Comparison of ENCODE assay signal across 24 mouse cellular contexts in the genomic region with DNA sequence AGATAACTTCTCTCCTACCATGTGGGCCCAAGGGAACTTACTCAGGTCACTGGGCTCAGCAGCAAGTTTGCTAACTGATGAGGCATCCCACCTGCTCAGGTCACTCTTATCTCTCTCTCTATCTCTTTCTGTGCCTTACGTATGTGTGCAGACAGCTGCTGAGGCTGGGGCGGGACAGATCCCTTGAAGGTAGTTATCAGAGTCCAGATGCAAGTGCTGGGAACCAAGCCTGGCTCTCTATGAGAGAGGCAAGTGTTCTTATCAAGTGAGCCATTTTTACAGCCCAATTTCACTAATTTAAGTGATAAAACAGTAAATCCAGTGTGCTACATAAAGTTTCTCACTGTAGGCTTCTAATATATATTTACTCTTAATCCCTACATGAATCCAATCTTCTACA. TPM values are rescaled to one million over a fixed set of nuclear protein-coding genes. Genes with fewer than 3 reads are reported as not detected.
DNase-seq lines count a peak whose midpoint lies in the region; ATAC-seq and TF ChIP-seq lines count a peak whose summit lies in the region.
"Had no signal": no experiment of that assay in that cellular context is flagged by ENCODE, and none has a peak within 500 bp of the region (broad histone marks: within the 10 kb centered on the region; RNA-seq: fewer than 3 reads in every experiment).

No protein-coding gene starts in this region.

- peak; percentile 28; the same call in 1 of the 2 replicates for ATAC-seq in G1E (ENCODE audit: extremely low read depth, insufficient number of reproducible peaks, low FRiP score, poor library complexity, severe bottlenecking)
- peak; percentile 16; the same call in 1 of the 2 replicates for ATAC-seq in erythroid progenitor cell, adult 5-6 weeks (replicated peaks; ENCODE audit: low FRiP score, poor library complexity, severe bottlenecking)
- peak; percentile 81 for ATAC-seq in liver, embryonic 12.5 days
- ATAC-seq in liver, embryonic 16.5 days (ENCODE audit: low read depth), result peak; percentile 61
- ATAC-seq in granulocyte monocyte progenitor cell, adult 5-6 weeks (replicated peaks; ENCODE audit: poor library complexity, severe bottlenecking), result no peak
- no peak for ATAC-seq in forebrain, embryonic 12.5 days (ENCODE audit: low FRiP score)
- no peak for ATAC-seq in neural tube, embryonic 15.5 days (ENCODE audit: low FRiP score)
- ATAC-seq: forebrain, embryonic 15.5 days; hindbrain, embryonic 16.5 days had no signal

- peaks cover 26% of the 10 kb centered on the region for H3K4me1 ChIP-seq in G1E (ENCODE audit: insufficient read depth, low read depth, low read length)
- peaks cover 48% of the 10 kb centered on the region for H3K4me1 ChIP-seq in liver, embryonic 12.5 days
- peaks cover 13% of the 10 kb centered on the region for H3K4me1 ChIP-seq in liver, embryonic 16.5 days (ENCODE audit: control insufficient read depth, low read depth, low read length)
- H3K4me1 ChIP-seq in forebrain, embryonic 12.5 days, result no peaks in the 10 kb centered on the region
- no peaks in the 10 kb centered on the region for H3K4me1 ChIP-seq in neural tube, embryonic 15.5 days
- H3K4me1 ChIP-seq: embryonic facial prominence, embryonic 13.5 days; forebrain, embryonic 10.5 days; forebrain, embryonic 15.5 days; hindbrain, embryonic 12.5 days had no signal

- no peaks in the 10 kb centered on the region for H3K9me3 ChIP-seq in G1E (replicated peaks)
- no peaks in the 10 kb centered on the region for H3K9me3 ChIP-seq in liver, embryonic 12.5 days (replicated peaks)
- H3K9me3 ChIP-seq in liver, embryonic 16.5 days (replicated peaks; ENCODE audit: control insufficient read depth, low read length), result no peaks in the 10 kb centered on the region
- H3K9me3 ChIP-seq in forebrain, embryonic 12.5 days, result no peaks in the 10 kb centered on the region
- H3K9me3 ChIP-seq in neural tube, embryonic 15.5 days (replicated peaks), result no peaks in the 10 kb centered on the region
- H3K9me3 ChIP-seq: embryonic facial prominence, embryonic 13.5 days; forebrain, embryonic 15.5 days; heart, embryonic 10.5 days; hindbrain, embryonic 12.5 days had no signal

- no peaks in the 10 kb centered on the region for H3K27me3 ChIP-seq in G1E (ENCODE audit: insufficient read depth, low read length)
- H3K27me3 ChIP-seq in liver, embryonic 12.5 days (replicated peaks), result no peaks in the 10 kb centered on the region
- H3K27me3 ChIP-seq in liver, embryonic 16.5 days (ENCODE audit: control insufficient read depth, insufficient read depth, low read depth, low read length), result no peaks in the 10 kb centered on the region
- no peaks in the 10 kb centered on the region for H3K27me3 ChIP-seq in forebrain, embryonic 12.5 days
- no peaks in the 10 kb centered on the region for H3K27me3 ChIP-seq in neural tube, embryonic 15.5 days (replicated peaks)
- H3K27me3 ChIP-seq: CH12.LX; embryonic facial prominence, embryonic 13.5 days; forebrain, embryonic 15.5 days; hindbrain, embryonic 12.5 days had no signal

- WGBS in liver, embryonic 12.5 days (ENCODE audit: insufficient replicate concordance), result 26% methylated on average over 2 of the region's 2 CpGs
- 18% methylated on average over 2 of the region's 2 CpGs for WGBS in liver, embryonic 16.5 days (ENCODE audit: insufficient replicate concordance)
- WGBS in forebrain, embryonic 12.5 days, result 88% methylated on average over 2 of the region's 2 CpGs
- WGBS in neural tube, embryonic 15.5 days, result 90% methylated on average over 2 of the region's 2 CpGs

- no peak overlapping the region for H3K27ac ChIP-seq in liver, embryonic 12.5 days
- no peak overlapping the region for H3K27ac ChIP-seq in liver, embryonic 16.5 days (ENCODE audit: low read length)
- no peak overlapping the region for H3K27ac ChIP-seq in forebrain, embryonic 12.5 days
- no peak overlapping the region for H3K27ac ChIP-seq in neural tube, embryonic 15.5 days (replicated peaks)
- H3K27ac ChIP-seq: embryonic facial prominence, embryonic 13.5 days; forebrain, embryonic 10.5 days; forebrain, embryonic 15.5 days; heart, embryonic 10.5 days; hindbrain, embryonic 12.5 days had no signal

- H3K36me3 ChIP-seq in G1E (replicated peaks), result peaks cover 65% of the 10 kb centered on the region
- peaks cover 56% of the 10 kb centered on the region for H3K36me3 ChIP-seq in liver, embryonic 12.5 days
- H3K36me3 ChIP-seq in liver, embryonic 16.5 days (ENCODE audit: control insufficient read depth, insufficient read depth), result peaks cover 8% of the 10 kb centered on the region
- H3K36me3 ChIP-seq in forebrain, embryonic 12.5 days (replicated peaks), result peaks cover 40% of the 10 kb centered on the region
- H3K36me3 ChIP-seq in neural tube, embryonic 15.5 days, result peaks cover 26% of the 10 kb centered on the region

- no peak overlapping the region for H3K4me2 ChIP-seq in liver, embryonic 12.5 days
- H3K4me2 ChIP-seq in liver, embryonic 16.5 days (ENCODE audit: low read depth, low read length), result no peak overlapping the region
- H3K4me2 ChIP-seq in forebrain, embryonic 12.5 days, result no peak overlapping the region
- no peak overlapping the region for H3K4me2 ChIP-seq in neural tube, embryonic 15.5 days
- H3K4me2 ChIP-seq: embryonic facial prominence, embryonic 13.5 days; forebrain, embryonic 15.5 days; hindbrain, embryonic 12.5 days had no signal

- no peak for TF ChIP-seq CTCF in G1E (IDR thresholded peaks at IDR 0.05; ENCODE audit: low read depth, low read length)

- H3K9ac ChIP-seq in liver, embryonic 12.5 days, result no peak overlapping the region
- H3K9ac ChIP-seq in liver, embryonic 16.5 days (ENCODE audit: low read depth, low read length), result no peak overlapping the region
- no peak overlapping the region for H3K9ac ChIP-seq in forebrain, embryonic 12.5 days
- H3K9ac ChIP-seq in neural tube, embryonic 15.5 days (replicated peaks), result no peak overlapping the region
- H3K9ac ChIP-seq: embryonic facial prominence, embryonic 13.5 days; forebrain, embryonic 15.5 days; hindbrain, embryonic 12.5 days had no signal

- H3K4me3 ChIP-seq in G1E (ENCODE audit: low read depth, low read length), result no peak overlapping the region
- no peak overlapping the region for H3K4me3 ChIP-seq in liver, embryonic 12.5 days
- H3K4me3 ChIP-seq in liver, embryonic 16.5 days (ENCODE audit: low read depth, low read length), result no peak overlapping the region
- no peak overlapping the region for H3K4me3 ChIP-seq in forebrain, embryonic 12.5 days (replicated peaks)
- H3K4me3 ChIP-seq in neural tube, embryonic 15.5 days (replicated peaks), result no peak overlapping the region
- H3K4me3 ChIP-seq: embryonic facial prominence, embryonic 13.5 days; forebrain, embryonic 10.5 days; forebrain, embryonic 15.5 days; heart, embryonic 10.5 days; hindbrain, embryonic 12.5 days had no signal

- no peak for DNase-seq in G1E (ENCODE audit: low spot score)
- DNase-seq in B cell, adult 2 months, result no peak
- DNase-seq: adrenal gland, adult 8-10 months; adrenal gland, postnatal 36 days; cerebellum, adult 11 months; cerebellum, adult 8-10 months; cerebellum, postnatal 14 days; gastrocnemius, postnatal 36 days; heart, adult 18-20 months; heart, postnatal 10 days; heart, postnatal 4 days had no signal

RNA-seq across cellular contexts. Expression of a gene that starts 13.6 kb away (rescaled TPM):
- total RNA-seq in G1E (2014; fragmentation: Nextera tagmentation) (158 and 163 TPM in 2 replicates), G1E (2017) (53.6 and 61.8 TPM in 2 replicates)
- 5.3 and 5.4 TPM in 2 replicates for polyA plus RNA-seq in G1E (2012)
- 76.0 and 78.4 TPM in 2 replicates for total RNA-seq in erythroid progenitor cell, adult 5-6 weeks (2015; ENCODE audit: low replicate concordance)
- total RNA-seq in erythroid progenitor cell, adult 5-6 weeks (2017; ENCODE audit: low replicate concordance), result 78.0 and 116 TPM in 2 replicates
- polyA plus RNA-seq in liver, embryonic 12.5 days (2016; fragmentation: Nextera tagmentation; extraction: Ambion mirVana), result 32.2 and 33.1 TPM in 2 replicates
- polyA plus RNA-seq in liver, embryonic 16.5 days (2015; fragmentation: Nextera tagmentation; extraction: Ambion mirVana), result 17.5 and 18.1 TPM in 2 replicates
- 41.5 and 47.6 TPM in 2 replicates for total RNA-seq in granulocyte monocyte progenitor cell, adult 5-6 weeks (2014; fragmentation: Nextera tagmentation)
- 44.2 and 60.1 TPM in 2 replicates for total RNA-seq in granulocyte monocyte progenitor cell, adult 5-6 weeks (2017)
- 52.6 and 53.7 TPM in 2 replicates for polyA plus RNA-seq in forebrain, embryonic 12.5 days (2016; fragmentation: Nextera tagmentation; extraction: Ambion mirVana)
- polyA plus RNA-seq in neural tube, embryonic 15.5 days (2015; fragmentation: Nextera tagmentation; extraction: Ambion mirVana), result 34.8 and 39.1 TPM in 2 replicates

RNA-seq across cellular contexts. Expression of a gene that starts 13.6 kb away (rescaled TPM):
- total RNA-seq in G1E (2014; fragmentation: Nextera tagmentation) (not detected in 2 replicates), G1E (2017) (0.38 TPM in 1 of 2 replicates, not detected in the other)
- not detected in 2 replicates for polyA plus RNA-seq in G1E (2012)
- 5.9 and 21.6 TPM in 2 replicates for total RNA-seq in erythroid progenitor cell, adult 5-6 weeks (2015; ENCODE audit: low replicate concordance)
- 0.68 and 7.3 TPM in 2 replicates for total RNA-seq in erythroid progenitor cell, adult 5-6 weeks (2017; ENCODE audit: low replicate concordance)
- polyA plus RNA-seq in liver, embryonic 12.5 days (2016; fragmentation: Nextera tagmentation; extraction: Ambion mirVana), result 1.5 and 3.5 TPM in 2 replicates
- 6.0 and 8.7 TPM in 2 replicates for polyA plus RNA-seq in liver, embryonic 16.5 days (2015; fragmentation: Nextera tagmentation; extraction: Ambion mirVana)
- 2.2 and 5.2 TPM in 2 replicates for total RNA-seq in granulocyte monocyte progenitor cell, adult 5-6 weeks (2014; fragmentation: Nextera tagmentation)
- total RNA-seq in granulocyte monocyte progenitor cell, adult 5-6 weeks (2017), result 1.2 and 1.6 TPM in 2 replicates
- polyA plus RNA-seq in forebrain, embryonic 12.5 days (2016; fragmentation: Nextera tagmentation; extraction: Ambion mirVana), result 1.4 and 2.0 TPM in 2 replicates
- polyA plus RNA-seq in neural tube, embryonic 15.5 days (2015; fragmentation: Nextera tagmentation; extraction: Ambion mirVana), result 16.2 and 19.5 TPM in 2 replicates

Comparison
In these comparisons a context has a peak if more than half of its experiments do, and no peak if none do; other contexts are left out.
1. ATAC-seq: peak in G1E (single experiment), erythroid progenitor cell, adult 5-6 weeks (single experiment), liver, embryonic 12.5 days (single experiment) and liver, embryonic 16.5 days (single experiment); none in granulocyte monocyte progenitor cell, adult 5-6 weeks (single experiment), forebrain, embryonic 12.5 days (single experiment) and neural tube, embryonic 15.5 days (single experiment).